Mouse (Mus musculus) MEL (cell line): ENCODE data around the gene Ppp1r14b. TPM values are rescaled to one million over a fixed set of nuclear protein-coding genes. Genes with fewer than 3 reads are reported as not detected.

Experiments
- DNase-seq: peaks from one replicate; pipeline ENCODE4 v3.0.0; 2011; ENCODE audit warnings: low read depth, low spot score
- H3K27ac ChIP-seq: 2 replicates; pipeline ENCODE4 v1.5.1; 2012; ENCODE audit warnings: low read depth, mild to moderate bottlenecking, control low read depth, low read length, moderate library complexity; ENCODE audit not compliant: control insufficient read depth
- H3K27me3 ChIP-seq, 2 experiments: fragments of 150-350 bp in 1 of 2; sonication (generic) in 1 of 2; 2 replicates each; pipeline ENCODE4 v1.6.1; 2012; ENCODE audit warnings: low read length in 2 of 2, mild to moderate bottlenecking in 2 of 2, improper control_type of control experiment in 1 of 2, moderate library complexity in 1 of 2; ENCODE audit not compliant: insufficient read depth in 2 of 2, control insufficient read depth in 1 of 2
- H3K36me3 ChIP-seq, 2 experiments: 2 replicates each; pipeline ENCODE4 v1.6.1; 2012 to 2014; ENCODE audit warnings: low read length in 2 of 2, improper control_type of control experiment in 1 of 2, inconsistent platforms in 1 of 2, mild to moderate bottlenecking in 1 of 2; ENCODE audit not compliant: insufficient read depth in 2 of 2, control insufficient read depth in 1 of 2
- H3K4me1 ChIP-seq, 2 experiments: fragments of 150-350 bp in 1 of 2; sonication (generic) in 1 of 2; 2 replicates each; pipeline ENCODE4 v1.6.1; 2012; ENCODE audit warnings: low read length in 2 of 2, improper control_type of control experiment in 1 of 2, mild to moderate bottlenecking in 1 of 2; ENCODE audit not compliant: insufficient read depth in 2 of 2, control insufficient read depth in 1 of 2
- H3K4me3 ChIP-seq, 2 experiments: fragments of 150-350 bp in 1 of 2; sonication (generic) in 1 of 2; 2 replicates each; pipeline ENCODE4 v1.5.1; 2012; ENCODE audit warnings: low read depth in 2 of 2, low read length in 2 of 2, mild to moderate bottlenecking in 2 of 2, moderate library complexity in 2 of 2, control low read depth in 1 of 2, improper control_type of control experiment in 1 of 2; ENCODE audit not compliant: control insufficient read depth in 1 of 2, insufficient read depth in 1 of 2
- H3K79me2 ChIP-seq: 2 replicates; pipeline ENCODE4 v1.6.1; 2012; ENCODE audit warnings: mild to moderate bottlenecking, low read length, moderate library complexity; ENCODE audit not compliant: control insufficient read depth, poor library complexity, insufficient read depth
- H3K9ac ChIP-seq: 2 replicates; pipeline ENCODE4 v1.6.1; 2012; ENCODE audit warnings: low read depth, mild to moderate bottlenecking, control low read depth, low read length, moderate library complexity; ENCODE audit not compliant: control insufficient read depth, poor library complexity, severe bottlenecking
- H3K9me3 ChIP-seq: fragments of 150-350 bp; sonication (generic); replicated peaks from 2 replicates; pipeline ENCODE4 v1.6.1; 2012; ENCODE audit warnings: mild to moderate bottlenecking, low read length, improper control_type of control experiment, moderate library complexity; ENCODE audit not compliant: insufficient read depth
- BHLHE40 ChIP-seq: IDR thresholded peaks from 2 replicates; pipeline ENCODE4 v1.6.1; 2012; ENCODE audit warnings: low read depth, mild to moderate bottlenecking, inconsistent platforms, low read length, improper control_type of control experiment, borderline replicate concordance
- CHD1 ChIP-seq: IDR thresholded peaks from 2 replicates; pipeline ENCODE4 v1.6.1; 2012; ENCODE audit warnings: low read depth, mild to moderate bottlenecking, inconsistent platforms, low read length, improper control_type of control experiment
- CTCF ChIP-seq, 3 experiments: IDR thresholded peaks in 2 of 3; conservative IDR thresholded peaks in 1 of 3; 2 replicates each; pipeline ENCODE4 v1.5.1; 2011 to 2012; ENCODE audit warnings: low read length in 3 of 3, low read depth in 2 of 3, mild to moderate bottlenecking in 2 of 3, improper control_type of control experiment in 1 of 3, inconsistent platforms in 1 of 3, mixed read lengths in 1 of 3, moderate library complexity in 1 of 3; ENCODE audit not compliant: control insufficient read depth in 1 of 3, insufficient read depth in 1 of 3, poor library complexity in 1 of 3, severe bottlenecking in 1 of 3
- E2F4 ChIP-seq: IDR thresholded peaks from 2 replicates; pipeline ENCODE4 v1.6.1; 2011; ENCODE audit warnings: low read depth, low read length, improper control_type of control experiment, borderline replicate concordance
- ELF1 ChIP-seq: IDR thresholded peaks from 2 replicates; pipeline ENCODE4 v1.6.1; 2014; ENCODE audit warnings: low read depth, mild to moderate bottlenecking, inconsistent platforms, low read length, improper control_type of control experiment, moderate library complexity
- EP300 ChIP-seq, 2 experiments: IDR thresholded peaks; 2 replicates each; pipeline ENCODE4 v1.6.1; 2011; ENCODE audit warnings: improper control_type of control experiment in 2 of 2, low read length in 2 of 2, low read depth in 1 of 2, mild to moderate bottlenecking in 1 of 2
- HCFC1 ChIP-seq: IDR thresholded peaks from 2 replicates; pipeline ENCODE4 v1.6.1; 2012; ENCODE audit warnings: low read depth, mild to moderate bottlenecking, inconsistent platforms, low read length, improper control_type of control experiment, moderate library complexity
- MAX ChIP-seq: IDR thresholded peaks from 2 replicates; pipeline ENCODE4 v1.6.1; 2011; ENCODE audit warnings: low read length, improper control_type of control experiment
- MAZ ChIP-seq: IDR thresholded peaks from 2 replicates; pipeline ENCODE4 v1.6.1; 2012; ENCODE audit warnings: low read depth, mild to moderate bottlenecking, inconsistent platforms, low read length, improper control_type of control experiment
- MEF2A ChIP-seq: IDR thresholded peaks from 2 replicates; pipeline ENCODE4 v1.6.1; 2014; ENCODE audit warnings: low read depth, mild to moderate bottlenecking, inconsistent platforms, low read length, improper control_type of control experiment; ENCODE audit not compliant: poor library complexity, insufficient replicate concordance, severe bottlenecking; ENCODE audit errors: extremely low read depth
- NRF1 ChIP-seq: IDR thresholded peaks from 2 replicates; pipeline ENCODE4 v1.6.1; 2014; ENCODE audit warnings: low read depth, mild to moderate bottlenecking, inconsistent platforms, low read length, improper control_type of control experiment, moderate library complexity; ENCODE audit not compliant: poor library complexity, insufficient read depth, severe bottlenecking
- POLR2AphosphoS2 ChIP-seq: IDR thresholded peaks from 2 replicates; pipeline ENCODE4 v1.6.1; 2011; ENCODE audit warnings: low read length, improper control_type of control experiment
- POLR2AphosphoS5 ChIP-seq: IDR thresholded peaks from 2 replicates; pipeline ENCODE4 v1.6.1; 2012; ENCODE audit warnings: low read depth, borderline replicate concordance, mild to moderate bottlenecking, inconsistent platforms, low read length, moderate library complexity, mixed read lengths
- RAD21 ChIP-seq: IDR thresholded peaks from 2 replicates; pipeline ENCODE4 v1.6.1; 2011; ENCODE audit warnings: mild to moderate bottlenecking, low read depth, low read length, improper control_type of control experiment
- SIN3A ChIP-seq: IDR thresholded peaks from 2 replicates; pipeline ENCODE4 v1.6.1; 2012; ENCODE audit warnings: low read length, improper control_type of control experiment, inconsistent platforms
- TAL1 ChIP-seq: IDR thresholded peaks from 2 replicates; pipeline ENCODE4 v1.6.1; 2012; ENCODE audit warnings: mild to moderate bottlenecking, inconsistent platforms, low read length, moderate library complexity, mixed read lengths
- UBTF ChIP-seq: IDR thresholded peaks from 2 replicates; pipeline ENCODE4 v1.6.1; 2012; ENCODE audit warnings: low read depth, mild to moderate bottlenecking, inconsistent platforms, low read length, improper control_type of control experiment, moderate library complexity, borderline replicate concordance; ENCODE audit not compliant: insufficient read depth
- ZKSCAN1 ChIP-seq: IDR thresholded peaks from 2 replicates; pipeline ENCODE4 v1.6.1; 2012; ENCODE audit warnings: low read depth, mild to moderate bottlenecking, inconsistent platforms, low read length, improper control_type of control experiment, moderate library complexity
- polyA plus RNA-seq, 2 experiments: library from polyadenylated mRNA; stranded (reverse) in 1 of 2; unstranded in 1 of 2; fragments of >175 nt in 1 of 2; fragments of >200 nt in 1 of 2; gene quantifications; 2 replicates each; pipeline versions ENCODE4 v1.2.1 to v1.2.4; 2012; ENCODE audit warnings: low replicate concordance in 2 of 2, low read depth in 1 of 2; ENCODE audit not compliant: insufficient read length in 2 of 2, insufficient read depth in 1 of 2, missing spikeins in 1 of 2
- total RNA-seq: library from RNA; depleted of rRNA; stranded (reverse); fragments of 300-350 nt; gene quantifications from 2 replicates; pipeline ENCODE4 v1.2.3, GENCODE M21; 2012

The Ppp1r14b gene
- total and polyA plus RNA-seq, 3 experiments, result 349 to 467 TPM; not detected in 1

GRCm38 (mm10) chr19:7014481-7015135 lies 39.8 kb downstream of the Ppp1r14b start:
- Histone ChIP-seq H3K27ac (no peak overlapping the region), H3K4me3 (no peak overlapping the region), H3K4me1 (peaks cover 4 to 18% of the 10 kb centered on the region in 2 experiments), H3K9ac (no peak overlapping the region), H3K36me3 (peaks cover 12 to 20% of the 10 kb centered on the region in 2 experiments), H3K9me3 (no peaks in the 10 kb centered on the region), H3K27me3 (no peaks in the 10 kb centered on the region), H3K79me2 (peaks cover 27% of the 10 kb centered on the region)
- no peak for DNase-seq
- TF ChIP-seq CTCF (IDR thresholded peaks at IDR 0.05 in 2 of 3, conservative IDR thresholded peaks at IDR 0.05 in 1 of 3; ENCODE audit: control insufficient read depth in 1 of 3, insufficient read depth in 1 of 3, low read depth in 2 of 3, low read length in 3 of 3, poor library complexity in 1 of 3, severe bottlenecking in 1 of 3), result no peak
- TF ChIP-seq ZKSCAN1, result no peak
- TF ChIP-seq MAZ, result no peak
- no peak for TF ChIP-seq POLR2AphosphoS5
- no peak for TF ChIP-seq CHD1
- TF ChIP-seq MAX, result no peak
- no peak for TF ChIP-seq UBTF
- no peak for TF ChIP-seq BHLHE40
- TF ChIP-seq E2F4, result no peak
- no peak for TF ChIP-seq ELF1
- no peak for TF ChIP-seq SIN3A
- TF ChIP-seq MEF2A, result no peak
- TF ChIP-seq EP300 (IDR thresholded peaks at IDR 0.05; ENCODE audit: low read depth in 1 of 2, low read length in 2 of 2), result no peak
- no peak for TF ChIP-seq NRF1
- no peak for TF ChIP-seq HCFC1
- no peak; the same call in 1 of the 2 replicates for TF ChIP-seq POLR2AphosphoS2
- TF ChIP-seq RAD21, result no peak
- TF ChIP-seq TAL1, result no peak
